Mouse (Mus musculus): ENCODE measurements around the gene Pkp3.

The Pkp3 gene

GRCm38 (mm10) chr7:141057541-141057940 is 20.5 kb upstream of the Pkp3 start:
- no peak for DNase-seq (ENCODE audit: low spot score)

DNA sequence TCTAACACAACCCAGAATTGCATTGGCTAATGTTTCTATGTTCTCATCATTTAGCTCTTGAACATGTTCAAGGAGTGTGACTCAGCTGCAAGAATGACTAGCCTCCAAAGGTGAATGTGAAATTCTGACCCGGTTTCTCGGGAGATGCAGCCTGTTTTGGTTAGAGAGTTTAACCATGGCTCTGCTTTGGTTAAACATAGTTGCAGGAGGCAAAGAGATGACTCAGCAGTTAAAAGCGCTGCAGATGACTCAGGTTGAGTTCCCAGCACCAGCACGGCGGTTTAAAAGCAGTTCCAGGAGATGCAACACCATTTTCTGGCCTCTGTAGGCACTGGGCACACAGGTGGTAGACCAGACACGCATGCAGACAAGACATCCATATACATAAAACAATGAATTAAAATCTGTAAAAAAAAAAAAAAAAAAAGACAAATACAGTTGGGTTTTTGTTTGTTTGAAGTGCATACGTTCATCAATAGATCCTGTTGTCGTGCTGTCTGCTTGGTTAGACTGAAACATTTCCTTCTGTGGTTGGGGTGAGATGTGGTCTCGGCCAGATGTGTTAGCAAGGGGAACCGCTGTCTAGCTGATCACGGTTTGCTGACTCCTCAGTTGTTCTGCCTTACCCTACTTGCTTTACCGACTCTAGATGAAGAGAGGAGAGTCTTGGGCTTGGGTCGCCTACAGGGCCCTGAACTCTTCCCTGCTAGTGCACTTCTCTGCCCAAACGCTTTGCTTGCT is 19.2 kb upstream of the Pkp3 start:
- DNase-seq (ENCODE audit: low spot score), result no peak

- DNase-seq (ENCODE audit: low spot score), result no peak
Observed at GRCm38 (mm10) chr7:141059929-141060328, 18.1 kb upstream of the Pkp3 start.

DNA sequence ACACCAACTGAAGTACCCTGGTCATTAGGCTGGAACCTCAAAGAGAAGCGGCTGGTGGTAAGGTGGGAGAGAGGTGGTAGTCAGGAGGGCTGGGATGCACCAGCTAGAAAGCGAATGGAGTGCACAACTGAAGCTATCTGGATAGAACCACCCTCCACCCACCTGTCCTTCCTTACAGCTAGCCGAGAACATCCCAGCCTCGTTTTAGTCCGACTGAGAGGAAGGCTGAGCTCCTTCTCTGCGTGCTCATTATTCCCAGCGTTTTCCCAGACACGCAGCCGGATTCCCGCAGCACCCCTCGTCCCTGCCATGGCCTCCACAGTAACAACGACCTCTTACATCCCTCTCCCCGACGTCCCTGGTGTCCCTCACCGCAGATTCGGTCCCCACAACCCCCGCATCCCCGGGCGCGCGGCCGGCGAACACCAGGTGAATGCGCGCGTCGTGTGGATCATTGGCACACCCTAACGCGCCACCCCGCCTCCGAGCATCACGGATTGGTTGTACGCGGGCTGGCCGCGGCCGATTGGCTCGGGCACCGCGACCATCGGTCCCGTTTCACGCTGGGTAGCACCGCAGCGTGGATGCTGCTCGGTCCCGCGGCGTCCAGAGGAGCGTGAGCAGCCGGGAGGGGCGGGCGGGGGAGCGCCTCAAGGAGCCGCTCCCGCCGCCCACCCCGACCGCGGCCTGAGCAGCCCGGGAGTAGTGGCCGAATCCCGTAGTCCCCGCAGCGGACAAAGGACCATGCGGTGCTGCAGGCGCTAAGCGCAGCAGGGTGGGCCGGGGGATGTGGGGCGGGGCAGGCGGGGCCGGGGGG is 17.4 kb upstream of the Pkp3 start, which contains the start of gene B4galnt4:
Gene B4galnt4, plus strand, starts transcription at position 679 of the 817 bp plus-strand sequence.
- DNase-seq (ENCODE audit: low spot score), result peak; percentile 89

DNA sequence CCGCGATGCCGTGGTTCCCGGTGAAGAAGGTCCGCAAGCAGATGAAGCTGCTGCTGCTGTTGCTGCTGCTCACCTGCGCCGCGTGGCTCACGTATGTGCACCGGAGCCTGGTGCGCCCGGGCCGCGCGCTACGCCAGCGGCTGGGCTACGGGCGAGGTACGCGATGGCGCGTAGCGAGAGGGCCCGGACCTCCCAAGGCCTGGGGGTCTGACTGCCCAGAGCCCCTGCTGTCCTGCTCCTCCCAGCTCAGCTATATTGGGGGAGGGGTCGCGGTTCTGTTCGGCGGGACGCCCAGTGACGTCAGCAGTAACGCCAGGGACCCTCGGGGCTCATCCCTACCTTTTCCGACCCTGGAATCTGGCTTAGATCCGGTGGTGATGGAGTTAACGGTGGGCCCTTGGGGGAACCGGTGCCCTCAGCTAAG is 16.7 kb upstream of the Pkp3 start:
- DNase-seq (ENCODE audit: low spot score), result no peak

GRCm38 (mm10) chr7:141062525-141062924 is 15.5 kb upstream of the Pkp3 start:
- DNase-seq (ENCODE audit: low spot score), result no peak

GRCm38 (mm10) chr7:141063353-141063752 is 14.7 kb upstream of the Pkp3 start:
- DNase-seq (ENCODE audit: low spot score), result no peak

DNA sequence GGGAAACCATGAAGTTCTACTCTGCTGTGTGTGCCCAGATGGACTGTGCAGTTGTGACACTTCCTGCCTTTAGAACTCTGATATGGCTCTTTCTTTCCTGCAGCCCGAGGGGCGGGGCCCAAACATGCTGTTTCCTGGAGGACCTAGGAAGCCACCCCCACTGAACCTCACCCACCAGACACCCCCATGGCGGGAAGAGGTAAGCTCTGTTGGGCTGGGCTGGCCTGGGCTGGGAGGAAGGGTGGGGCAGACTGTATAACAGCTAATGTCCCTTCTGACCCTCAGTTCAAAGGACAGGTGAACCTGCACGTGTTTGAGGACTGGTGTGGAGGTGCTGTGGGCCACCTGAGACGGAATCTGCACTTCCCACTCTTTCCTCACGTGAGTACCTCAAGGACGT is 13.8 kb upstream of the Pkp3 start:
- DNase-seq (ENCODE audit: low spot score), result no peak

DNA sequence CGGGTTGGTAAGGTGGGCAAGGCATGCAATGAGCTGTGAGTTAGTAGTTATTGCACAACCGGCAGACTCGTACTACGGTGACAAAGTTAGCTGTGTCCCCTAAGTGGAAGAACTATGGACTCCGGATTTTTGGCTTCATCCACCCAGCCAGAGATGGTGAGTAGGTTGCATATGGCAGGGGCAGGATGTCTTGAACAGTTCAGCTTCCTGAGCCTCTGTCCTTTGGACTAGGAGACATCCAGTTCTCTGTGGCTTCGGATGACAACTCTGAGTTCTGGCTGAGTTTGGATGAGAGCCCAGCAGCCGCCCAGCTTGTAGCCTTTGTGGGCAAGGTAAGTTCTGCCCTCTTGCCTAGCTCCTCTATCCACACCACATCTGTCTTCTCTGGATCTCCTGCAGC is 13.4 kb upstream of the Pkp3 start:
- no peak for DNase-seq (ENCODE audit: low spot score)

DNA sequence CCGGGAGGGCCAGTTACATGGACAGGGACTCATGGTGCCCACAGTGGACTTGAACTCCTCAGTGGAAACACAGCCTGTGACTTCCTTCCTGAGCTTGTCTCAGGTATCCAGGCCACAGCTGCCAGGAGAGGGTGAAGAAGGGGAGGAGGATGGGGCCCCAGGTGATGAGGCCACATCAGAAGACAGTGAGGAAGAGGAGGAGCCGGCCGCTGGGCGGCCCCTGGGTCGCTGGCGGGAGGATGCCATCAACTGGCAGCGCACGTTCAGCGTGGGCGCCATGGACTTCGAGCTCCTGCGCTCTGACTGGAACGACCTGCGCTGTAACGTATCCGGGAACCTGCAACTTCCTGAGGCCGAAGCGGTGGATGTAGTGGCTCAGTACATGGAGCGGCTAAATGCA is 9.7 kb upstream of the Pkp3 start:
- no peak for DNase-seq (ENCODE audit: low spot score)

- no peak for DNase-seq (ENCODE audit: low spot score)
Observed at GRCm38 (mm10) chr7:141070058-141070862, 7.8 kb upstream of the Pkp3 start.

DNA sequence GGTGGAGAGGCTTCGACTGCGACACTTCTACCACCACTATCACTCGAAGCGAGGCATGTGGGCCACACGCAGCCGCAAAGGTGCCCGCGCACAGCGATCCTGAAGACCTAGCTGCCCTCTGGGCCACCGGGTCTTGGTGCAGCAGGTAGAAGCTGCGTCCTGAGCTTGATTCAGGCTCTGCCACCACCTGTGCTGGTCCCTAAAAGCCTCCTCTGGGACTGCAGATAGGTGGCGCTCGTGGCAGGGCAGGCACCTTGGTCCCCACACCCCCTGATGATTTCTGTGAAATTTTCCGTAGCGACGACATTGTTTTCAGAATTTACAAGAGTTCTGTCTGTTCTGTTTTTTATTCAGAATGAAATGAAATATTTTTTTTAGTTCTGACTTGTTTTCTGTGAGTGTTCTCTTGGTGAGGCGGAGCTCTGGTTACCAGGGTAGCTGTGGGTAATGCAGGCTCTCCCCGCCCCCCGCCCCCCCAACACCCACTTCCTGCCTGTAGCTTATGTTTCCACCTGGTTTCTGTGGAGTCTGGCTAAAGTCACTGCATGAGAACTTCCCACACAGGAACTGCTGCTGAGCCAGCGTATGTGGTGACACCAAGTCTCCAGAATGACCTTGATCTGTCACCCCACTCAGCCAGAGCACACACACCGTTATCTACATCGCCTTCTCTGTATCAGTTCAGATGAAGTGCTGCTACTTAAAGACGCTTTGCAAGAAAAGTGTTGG is 5.8 kb upstream of the Pkp3 start:
- DNase-seq (ENCODE audit: low spot score), result no peak

DNA sequence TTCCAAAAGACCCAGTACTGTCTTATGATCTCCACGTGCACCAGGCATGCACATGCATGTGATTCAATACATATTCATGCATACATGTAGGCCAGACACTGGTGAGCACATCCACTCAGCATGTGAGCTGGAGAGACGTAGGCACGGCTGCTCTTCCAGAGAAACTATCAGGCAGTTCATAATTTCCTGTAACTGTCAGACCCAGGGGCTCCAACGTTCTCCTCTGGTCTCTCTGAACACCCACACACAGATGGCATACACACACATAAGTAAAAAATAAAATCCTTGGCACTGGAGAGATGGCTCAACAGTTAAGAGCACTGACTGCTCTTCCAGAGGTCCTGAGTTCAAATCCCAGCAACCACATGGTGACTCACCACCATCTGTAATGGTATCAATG is 4.2 kb upstream of the Pkp3 start:
- no peak for DNase-seq (ENCODE audit: low spot score)

DNA sequence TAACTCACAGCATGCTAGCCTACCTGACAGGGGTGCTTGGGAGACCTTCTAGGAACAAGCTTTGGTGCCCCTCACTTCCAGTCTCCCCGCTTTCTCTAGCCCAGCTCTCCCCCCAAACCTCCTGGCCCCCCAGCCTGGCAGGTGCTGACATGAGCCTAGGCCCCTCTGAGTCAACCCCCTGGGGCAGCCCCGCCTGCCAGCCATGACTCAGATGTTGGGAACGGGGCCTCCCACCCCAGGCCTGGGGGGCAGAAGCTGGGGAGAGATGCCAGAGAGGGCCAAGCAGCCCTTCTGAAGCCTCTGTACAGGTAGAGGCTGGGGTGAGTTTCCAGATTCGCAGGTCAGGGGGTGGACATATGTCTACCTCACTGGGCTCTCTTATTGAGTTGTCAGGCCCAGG is 858 bp downstream of the Pkp3 start:
- DNase-seq (ENCODE audit: low spot score), result no peak

DNA sequence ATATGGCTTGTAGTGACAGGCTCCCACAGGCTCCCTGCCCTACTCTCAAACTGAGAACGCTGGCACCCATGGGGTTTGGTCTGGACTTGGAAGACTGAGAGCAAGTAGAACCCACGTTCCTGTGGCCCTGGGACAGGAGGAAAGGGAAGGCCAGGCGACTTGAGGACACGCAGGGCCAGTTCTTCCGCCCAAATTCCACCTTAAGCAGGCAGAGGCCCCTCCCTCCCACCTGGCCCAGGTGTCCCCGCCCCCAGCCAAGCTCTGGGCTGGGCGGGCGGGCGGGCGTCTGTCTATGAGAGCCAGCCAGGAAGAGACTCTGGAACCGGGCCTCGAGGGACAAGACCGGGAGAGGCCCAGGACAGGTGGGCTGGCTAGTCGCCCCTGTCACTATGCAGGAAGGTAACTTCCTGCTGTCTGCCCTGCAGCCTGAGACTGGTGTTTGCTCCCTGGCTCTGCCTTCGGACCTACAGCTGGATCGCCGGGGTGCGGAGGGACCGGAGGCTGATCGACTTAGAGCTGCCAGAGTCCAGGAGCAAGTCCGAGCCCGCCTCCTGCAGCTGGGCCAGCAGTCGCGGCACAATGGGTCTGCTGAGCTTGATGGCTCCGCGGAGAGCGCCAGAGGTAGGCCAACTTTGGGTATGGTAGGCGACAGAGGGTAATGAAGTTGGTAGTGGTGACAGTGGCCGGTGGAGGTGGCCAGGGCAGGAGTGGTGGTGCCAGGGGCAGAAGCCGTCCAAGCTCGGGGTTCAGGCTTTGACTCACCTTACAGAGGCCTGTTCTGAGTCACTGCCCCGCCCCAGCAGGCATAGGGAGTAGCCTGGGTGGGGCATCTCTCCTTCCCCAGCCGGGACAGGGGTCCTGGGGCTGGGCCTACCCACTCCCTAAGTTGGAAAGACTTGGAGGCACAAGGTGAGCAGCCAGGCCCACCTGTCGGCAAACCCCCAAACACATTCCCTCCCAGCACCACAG is 1.7 kb downstream of the Pkp3 start:
- no peak for DNase-seq (ENCODE audit: low spot score)

DNA sequence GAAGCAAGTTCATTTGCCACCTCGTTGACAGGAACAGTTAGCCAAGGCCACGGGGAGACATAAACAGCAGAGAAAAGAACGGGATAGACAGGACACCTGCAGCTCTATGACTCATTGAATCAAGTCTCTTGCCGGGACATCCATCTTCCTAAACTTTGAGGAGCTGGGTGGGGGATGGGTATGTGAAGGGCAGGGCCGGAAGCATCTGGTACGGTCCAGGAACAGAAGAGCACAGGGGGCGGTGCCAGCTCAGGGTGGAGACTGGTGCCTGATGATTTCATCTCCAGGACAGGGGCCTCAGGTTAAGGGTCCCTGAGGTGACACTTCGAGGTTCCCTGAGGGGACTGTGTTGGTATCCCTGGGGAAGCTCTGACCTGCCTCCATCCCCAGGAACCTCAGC is 9.9 kb downstream of the Pkp3 start:
- no peak for DNase-seq (ENCODE audit: low spot score)

GRCm38 (mm10) chr7:141088473-141088872 is 10.5 kb downstream of the Pkp3 start:
- no peak for DNase-seq (ENCODE audit: low spot score)

- DNase-seq (ENCODE audit: low spot score), result no peak
Observed at GRCm38 (mm10) chr7:141090228-141090627, 12.2 kb downstream of the Pkp3 start.

DNA sequence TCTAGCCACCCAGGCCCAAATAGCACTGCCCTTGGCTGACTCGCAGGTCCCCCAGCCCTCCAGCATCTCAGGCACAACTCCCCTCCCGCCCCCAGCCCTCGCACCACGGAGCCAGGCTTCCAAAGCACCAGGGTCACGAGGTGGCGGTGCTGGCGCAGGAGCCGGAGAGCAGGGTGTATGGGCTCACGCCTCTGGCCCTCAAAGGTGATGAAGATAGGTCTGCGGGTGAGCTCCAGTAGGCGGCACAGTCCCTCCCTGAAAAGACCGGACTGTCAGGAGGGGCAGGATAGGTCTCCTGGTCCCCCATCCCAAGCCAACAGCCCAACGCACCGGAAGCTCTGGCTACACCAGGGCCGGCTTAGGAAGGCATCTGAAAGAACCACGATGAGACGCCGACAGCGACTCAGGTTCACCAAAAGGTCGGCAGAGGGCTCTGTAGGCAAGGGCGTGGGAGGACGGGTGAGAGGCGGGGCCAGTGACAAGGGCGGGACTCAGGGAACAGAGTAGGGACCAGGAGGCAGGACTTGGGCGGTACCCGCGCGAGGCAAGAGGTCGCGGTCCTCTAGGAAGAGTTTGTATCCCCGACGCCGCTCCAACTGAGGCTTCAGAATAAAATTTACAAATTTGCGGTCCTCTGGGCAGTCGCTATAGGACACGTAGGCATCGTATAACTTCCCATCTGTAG is 14.2 kb downstream of the Pkp3 start:
- no peak for DNase-seq (ENCODE audit: low spot score)

DNA sequence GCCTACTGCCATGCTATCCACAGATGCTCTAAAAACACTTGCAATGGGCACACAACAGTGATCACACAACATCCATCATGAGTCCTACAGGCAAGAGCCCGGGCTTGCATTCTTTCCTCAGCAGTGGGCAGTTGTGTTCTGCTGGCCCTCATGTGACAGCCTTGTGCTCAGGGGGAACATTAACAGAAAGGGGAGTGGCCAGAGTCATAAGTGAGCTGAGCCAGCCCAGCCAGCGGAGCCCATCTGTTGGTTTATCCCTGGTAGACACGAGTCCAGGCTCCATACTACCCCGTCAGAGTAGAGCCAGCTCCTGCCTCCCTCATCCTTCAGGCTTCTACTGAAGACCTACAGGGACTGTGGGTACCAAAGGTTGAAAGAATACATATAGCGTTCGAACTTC is 15.9 kb downstream of the Pkp3 start:
- DNase-seq (ENCODE audit: low spot score), result no peak
